Mouse (Mus musculus) erythroblast, embryonic 14.5 days (primary cell): ENCODE results near the gene Marveld3.

ENCODE experiments used
- GATA1 ChIP-seq: IDR thresholded peaks from 2 replicates; pipeline ENCODE4 v1.6.1; 2012; ENCODE audit warnings: low read length, inconsistent platforms, mixed read lengths
- TAL1 ChIP-seq: IDR thresholded peaks from 3 replicates; pipeline ENCODE4 v1.6.1; 2012; ENCODE audit warnings: low read length, inconsistent platforms, mixed read lengths

DNA sequence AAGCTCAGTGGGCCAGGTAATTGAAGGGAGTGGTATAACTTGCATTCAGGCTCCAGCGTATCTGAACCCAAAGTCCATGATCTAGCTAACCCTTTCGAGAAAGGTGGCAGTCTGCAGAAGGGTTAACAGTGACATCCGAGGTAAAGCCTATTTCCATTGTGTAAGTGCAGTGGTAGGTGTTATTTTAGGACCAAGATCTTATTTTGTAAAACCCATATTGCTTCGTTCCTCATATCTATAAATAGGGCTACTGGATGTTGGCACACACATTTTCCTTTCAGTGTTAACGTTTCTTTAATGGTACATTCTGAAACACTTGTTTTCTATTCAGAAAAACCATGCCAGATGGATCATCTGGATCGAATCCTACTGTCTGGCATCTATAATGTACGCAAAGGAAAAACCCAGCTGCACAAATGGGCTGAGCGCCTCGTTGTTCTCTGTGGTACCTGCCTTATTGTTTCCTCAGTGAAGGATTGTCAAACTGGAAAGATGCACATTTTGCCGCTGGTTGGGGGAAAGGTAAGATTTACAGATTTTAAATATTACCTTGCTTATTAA is 58.0 kb downstream of the Marveld3 start:
- TF ChIP-seq GATA1 (no peak), TAL1 (no peak)
